Mouse (Mus musculus) lung, embryonic 14.5 days (tissue): ENCODE data around the gene Mcam. TPM values are rescaled to one million over a fixed set of nuclear protein-coding genes. Genes with fewer than 3 reads are reported as not detected.

Experiments used
- ATAC-seq: fragments of 200-750 bp; cut with Nextera tagmentation; 2 replicates; pipeline ENCODE4 v1.8.0; 2017; ENCODE audit warnings: mild to moderate bottlenecking, moderate TSS enrichment, moderate library complexity; ENCODE audit not compliant: insufficient read depth
- DNase-seq: peaks from one replicate; pipeline ENCODE4 v3.0.0-alpha.2; 2015
- H3K27ac ChIP-seq: fragments of 300-500 bp; sonication (generic); 2 replicates; pipeline ENCODE4 v1.5.1; 2014; ENCODE audit warnings: low read depth, mild to moderate bottlenecking, moderate library complexity
- H3K27me3 ChIP-seq: fragments of 300-500 bp; sonication (generic); 2 replicates; pipeline ENCODE4 v1.6.1; 2014; ENCODE audit warnings: low read length, control low read depth; ENCODE audit not compliant: insufficient read depth
- H3K36me3 ChIP-seq: fragments of 300-500 bp; sonication (generic); 2 replicates; pipeline ENCODE4 v1.6.1; 2014; ENCODE audit warnings: control low read depth; ENCODE audit not compliant: insufficient read depth
- H3K4me1 ChIP-seq: fragments of 300-500 bp; sonication (generic); 2 replicates; pipeline ENCODE4 v1.6.1; 2014; ENCODE audit warnings: antibody characterized with exemption, control low read depth; ENCODE audit not compliant: insufficient read depth
- H3K4me2 ChIP-seq: fragments of 300-500 bp; sonication (generic); 2 replicates; pipeline ENCODE4 v1.6.1; 2014; ENCODE audit warnings: mild to moderate bottlenecking
- H3K4me3 ChIP-seq: fragments of 300-500 bp; sonication (generic); 2 replicates; pipeline ENCODE4 v1.5.1; 2014; ENCODE audit warnings: low read depth, low read length
- H3K9ac ChIP-seq: fragments of 300-500 bp; sonication (generic); 2 replicates; pipeline ENCODE4 v1.6.1; 2014
- H3K9me3 ChIP-seq: fragments of 300-500 bp; sonication (generic); 2 replicates; pipeline ENCODE4 v1.6.1; 2016; ENCODE audit warnings: low read depth, low read length, control low read depth
- CTCF ChIP-seq: IDR thresholded peaks from 2 replicates; pipeline ENCODE4 v1.5.1; 2016; ENCODE audit warnings: antibody characterized with exemption, low read depth
- WGBS: fragments of 180-500 bp; shearing (Covaris S2); extraction: QIAGEN DNeasy Blood & Tissue Kit; methylation state at CpG from one replicate; pipeline ENCODE4 v1.1.7; 2014; 5-methylcytosine and 5-hydroxymethylcytosine counted together
- polyA plus RNA-seq: library from polyadenylated mRNA; unstranded; fragments of >200 nt; fragmentation: Nextera tagmentation; extraction: Ambion mirVana; gene quantifications from 2 replicates; pipeline ENCODE4 v1.2.1, GENCODE M21; 2014

Mcam gene
- polyA plus RNA-seq, 1 experiment from 2014 or later = 84.9 TPM

DNA sequence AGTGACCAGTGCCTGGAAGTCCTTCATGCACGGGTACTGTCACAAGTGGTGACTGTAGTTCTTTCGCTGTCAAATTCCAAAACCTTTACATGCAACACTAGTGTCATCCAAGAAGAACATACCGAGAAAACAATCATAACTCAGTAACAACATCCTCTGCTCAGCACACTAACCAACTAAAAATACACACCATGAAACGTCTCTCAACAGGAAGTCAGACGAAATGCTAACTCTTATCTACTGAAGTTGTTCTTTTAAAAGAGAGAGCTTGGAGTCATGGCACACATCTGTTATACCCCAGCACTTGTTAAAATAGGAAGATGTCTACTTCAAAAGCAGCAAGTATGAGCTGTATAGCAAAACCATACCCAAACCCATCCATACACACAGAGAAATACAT lies 47.3 kb downstream of the Mcam start:
- no peaks in the 10 kb centered on the region for H3K4me1 ChIP-seq
- no peak overlapping the region for H3K4me2 ChIP-seq
- no peaks in the 10 kb centered on the region for H3K27me3 ChIP-seq
- ATAC-seq (no peak), DNase-seq (no peak)
- no peaks in the 10 kb centered on the region for H3K9me3 ChIP-seq
- no peak for TF ChIP-seq CTCF
- no peaks in the 10 kb centered on the region for H3K36me3 ChIP-seq
- H3K9ac ChIP-seq = no peak overlapping the region
- no peak overlapping the region for H3K27ac ChIP-seq
- no peak overlapping the region for H3K4me3 ChIP-seq
- WGBS = 62% methylated on average over 5 of the region's 5 CpGs

DNA sequence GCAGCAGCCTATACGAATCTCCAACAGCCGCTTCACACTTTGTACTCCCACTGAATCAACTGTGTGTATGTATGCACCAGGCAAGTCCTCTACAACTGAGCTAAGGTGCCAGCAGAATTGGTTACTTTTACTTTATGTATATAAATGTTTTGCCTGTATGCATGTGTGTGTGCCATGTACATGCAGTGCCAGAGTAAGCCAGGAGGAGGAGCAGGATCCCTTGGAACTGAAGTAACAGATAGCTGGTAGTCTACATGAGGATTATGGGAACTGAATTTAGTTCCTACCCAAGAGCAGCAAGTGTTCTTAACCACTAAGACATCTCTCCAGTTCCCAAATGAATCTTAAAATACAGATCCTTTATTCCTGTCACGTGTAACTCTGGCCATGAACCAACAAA lies 48.0 kb downstream of the Mcam start:
- H3K4me2 ChIP-seq = no peak overlapping the region
- no peaks in the 10 kb centered on the region for H3K36me3 ChIP-seq
- 87% methylated on average over 3 of the region's 3 CpGs for WGBS
- no peak overlapping the region for H3K27ac ChIP-seq
- H3K9ac ChIP-seq = no peak overlapping the region
- DNase-seq (peak; percentile 19), ATAC-seq (no peak)
- H3K4me3 ChIP-seq = no peak overlapping the region
- peak; percentile 59 for TF ChIP-seq CTCF
- no peaks in the 10 kb centered on the region for H3K27me3 ChIP-seq
- no peaks in the 10 kb centered on the region for H3K4me1 ChIP-seq
- no peaks in the 10 kb centered on the region for H3K9me3 ChIP-seq

DNA sequence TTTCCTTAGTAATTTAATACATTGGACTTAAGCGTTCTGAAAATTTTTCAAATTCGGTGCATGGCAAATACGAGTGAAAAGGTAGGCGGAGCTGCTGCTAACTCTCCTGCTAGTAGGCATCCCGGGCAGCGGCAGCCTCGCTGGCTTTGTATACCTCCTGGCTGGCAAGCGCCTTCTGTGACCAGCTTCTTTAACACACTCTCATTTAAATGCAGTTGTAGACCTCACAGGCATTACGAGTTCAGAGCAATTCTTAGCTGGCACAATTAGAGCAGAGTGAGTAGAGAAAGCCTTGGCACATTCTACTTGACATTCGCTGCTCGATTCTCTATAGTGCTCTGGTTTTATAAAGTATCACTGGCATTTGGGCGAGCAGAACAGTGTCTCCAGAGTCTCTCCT lies 54.0 kb downstream of the Mcam start:
- no peaks in the 10 kb centered on the region for H3K4me1 ChIP-seq
- H3K27ac ChIP-seq = no peak overlapping the region
- H3K27me3 ChIP-seq = no peaks in the 10 kb centered on the region
- DNase-seq = no peak
- no peaks in the 10 kb centered on the region for H3K36me3 ChIP-seq
- WGBS = 68% methylated on average over 12 of the region's 12 CpGs
- H3K4me3 ChIP-seq = no peak overlapping the region
- no peak overlapping the region for H3K4me2 ChIP-seq
- no peak overlapping the region for H3K9ac ChIP-seq
- H3K9me3 ChIP-seq = no peaks in the 10 kb centered on the region
- ATAC-seq = no peak
- TF ChIP-seq CTCF = no peak

DNA sequence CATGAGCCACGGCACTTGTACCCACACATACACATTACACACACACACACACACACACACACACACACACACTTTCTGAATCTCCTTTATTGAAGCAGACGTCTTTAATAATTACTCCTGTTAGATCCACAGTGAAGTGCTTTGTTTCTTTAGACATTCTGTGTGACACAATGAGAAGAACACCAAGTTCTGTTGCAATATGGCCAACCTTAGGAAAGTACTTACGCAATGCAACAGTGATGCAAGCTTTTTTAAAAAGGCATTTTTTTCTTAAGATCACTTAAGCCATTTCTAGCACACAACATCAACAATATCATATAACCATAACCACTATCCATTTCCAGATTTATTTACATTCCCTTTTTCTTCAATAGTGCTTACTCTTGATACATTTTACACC lies 56.9 kb downstream of the Mcam start:
- H3K9me3 ChIP-seq = no peaks in the 10 kb centered on the region
- H3K27me3 ChIP-seq = no peaks in the 10 kb centered on the region
- no peak overlapping the region for H3K4me2 ChIP-seq
- no peaks in the 10 kb centered on the region for H3K36me3 ChIP-seq
- H3K4me1 ChIP-seq = no peaks in the 10 kb centered on the region
- ATAC-seq (no peak), DNase-seq (peak; percentile 18)
- WGBS = 75% methylated on average over 3 of the region's 3 CpGs
- no peak for TF ChIP-seq CTCF
- no peak overlapping the region for H3K9ac ChIP-seq
- no peak overlapping the region for H3K4me3 ChIP-seq
- H3K27ac ChIP-seq = no peak overlapping the region

DNA sequence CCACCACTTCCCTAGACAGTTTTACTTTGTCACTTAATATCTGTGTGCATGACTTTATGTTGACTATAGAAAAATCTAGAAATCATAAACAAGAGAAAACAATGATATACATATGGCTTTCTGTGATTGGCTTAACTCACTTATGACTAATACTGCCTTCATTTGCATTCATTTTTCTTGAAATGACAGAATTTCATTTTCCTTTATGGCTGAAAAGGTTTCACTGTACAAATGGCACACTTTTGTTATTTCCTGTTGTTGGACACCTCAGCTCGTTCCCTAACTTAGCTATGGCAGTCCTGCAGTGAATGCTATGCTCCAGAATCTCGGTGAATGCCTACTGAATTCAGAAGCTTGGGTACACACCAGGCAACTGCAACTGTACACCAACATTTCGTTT lies 58.0 kb downstream of the Mcam start:
- ATAC-seq (no peak), DNase-seq (no peak)
- no peaks in the 10 kb centered on the region for H3K9me3 ChIP-seq
- WGBS = 77% methylated on average over 3 of the region's 3 CpGs
- no peak for TF ChIP-seq CTCF
- H3K4me3 ChIP-seq = no peak overlapping the region
- no peak overlapping the region for H3K9ac ChIP-seq
- H3K4me2 ChIP-seq = no peak overlapping the region
- H3K27ac ChIP-seq = no peak overlapping the region
- no peaks in the 10 kb centered on the region for H3K4me1 ChIP-seq
- no peaks in the 10 kb centered on the region for H3K27me3 ChIP-seq
- H3K36me3 ChIP-seq = peaks cover 7% of the 10 kb centered on the region; the same call in 1 of the 2 replicates

Other genes starting within 250 kb of the Mcam start
- 0.46 and 0.70 TPM in 2 replicates for gene Thy1, start 91.1 kb upstream of the Mcam start, polyA plus RNA-seq
- 7.5 and 8.8 TPM in 2 replicates for gene Usp2, start 67.4 kb upstream of the Mcam start, polyA plus RNA-seq
- 0.07 and 0.11 TPM in 2 replicates for gene Mfrp, start 32.7 kb upstream of the Mcam start, polyA plus RNA-seq
- gene C1qtnf5, start 27.2 kb upstream of the Mcam start, polyA plus RNA-seq = 4.7 and 5.0 TPM in 2 replicates
- 0.08 and 0.32 TPM in 2 replicates for gene Gm49380, start 21.0 kb upstream of the Mcam start, polyA plus RNA-seq
- gene Rnf26, start 21.0 kb upstream of the Mcam start, polyA plus RNA-seq = 85.6 and 89.2 TPM in 2 replicates
- 20.9 and 21.9 TPM in 2 replicates for gene Cbl, start 99.6 kb downstream of the Mcam start, polyA plus RNA-seq
- gene Ccdc153, start 106.2 kb downstream of the Mcam start, polyA plus RNA-seq = not detected in 2 replicates
- 0.11 and 0.13 TPM in 2 replicates for gene Pdzd3, start 117.0 kb downstream of the Mcam start, polyA plus RNA-seq
- gene Nlrx1, start 134.1 kb downstream of the Mcam start, polyA plus RNA-seq = 9.2 and 9.6 TPM in 2 replicates
- gene Abcg4, start 154.1 kb downstream of the Mcam start, polyA plus RNA-seq = 2.4 and 2.7 TPM in 2 replicates
- gene Hinfp, start 171.2 kb downstream of the Mcam start, polyA plus RNA-seq = 19.1 and 20.1 TPM in 2 replicates
- gene C2cd2l, start 185.8 kb downstream of the Mcam start, polyA plus RNA-seq = 6.7 and 8.6 TPM in 2 replicates
- gene Dpagt1, start 191.6 kb downstream of the Mcam start, polyA plus RNA-seq = 41.0 and 43.4 TPM in 2 replicates
- 391 and 419 TPM in 2 replicates for gene H2afx, start 200.2 kb downstream of the Mcam start, polyA plus RNA-seq
- 128 and 131 TPM in 2 replicates for gene Hmbs, start 209.8 kb downstream of the Mcam start, polyA plus RNA-seq
- 26.0 and 26.8 TPM in 2 replicates for gene Vps11, start 227.2 kb downstream of the Mcam start, polyA plus RNA-seq
- 38.4 and 39.7 TPM in 2 replicates for gene Hyou1, start 245.0 kb downstream of the Mcam start, polyA plus RNA-seq